Comparison of ENCODE assay signal across 10 mouse cellular contexts in the genomic region with DNA sequence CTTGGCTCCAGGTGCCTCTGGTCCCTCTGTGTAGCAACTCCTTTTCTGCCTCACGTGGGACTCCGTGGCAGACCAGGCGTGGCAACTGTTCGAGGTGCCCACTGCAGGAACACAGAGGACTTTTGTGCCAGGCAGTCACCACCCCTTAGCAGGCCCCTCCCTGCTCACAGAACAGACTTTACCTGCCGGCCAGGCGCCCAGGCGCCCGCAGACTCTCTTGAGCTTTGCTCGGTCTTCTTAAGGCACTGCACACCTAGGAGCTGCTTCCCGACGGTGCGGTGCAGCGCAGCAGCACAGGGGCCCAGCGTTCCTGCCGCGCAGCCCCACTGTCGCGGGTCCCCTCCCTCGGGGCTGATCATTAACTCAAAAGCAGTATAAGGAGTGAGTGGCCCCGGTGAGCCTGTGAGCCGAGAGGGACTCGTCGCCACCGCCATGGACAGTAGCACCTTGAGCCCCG. TPM values are rescaled to one million over a fixed set of nuclear protein-coding genes. Genes with fewer than 3 reads are reported as not detected.
A peak's percentile ranks its signal among the peaks of the same experiment; 100 is the strongest.
DNase-seq lines count a peak whose midpoint lies in the region; ATAC-seq and TF ChIP-seq lines count a peak whose summit lies in the region.
"Had no signal": no experiment of that assay in that cellular context is flagged by ENCODE, and none has a peak within 500 bp of the region (broad histone marks: within the 10 kb centered on the region; RNA-seq: fewer than 3 reads in every experiment).

Gene Slc5a1, plus strand, starts transcription at position 195 of the 457 bp plus-strand sequence.

- no peak for DNase-seq in liver, adult 2 months (ENCODE audit: extremely low read depth, low read depth, low spot score)
- no peak for DNase-seq in liver
- DNase-seq in hindbrain, postnatal 0 days (ENCODE audit: low spot score): no peak
- no peak for DNase-seq in gastrocnemius, adult 18-20 months (ENCODE audit: low spot score)
- DNase-seq in frontal cortex, postnatal 10 days (ENCODE audit: low spot score in 2 of 2): no peak
- DNase-seq: gastrocnemius, postnatal 36 days; right cerebral cortex, postnatal 25 days had no signal

- H3K36me3 ChIP-seq in liver, adult 2 months (ENCODE audit: control insufficient read depth, insufficient read depth, low read length): no peaks in the 10 kb centered on the region
- H3K36me3 ChIP-seq in hindbrain, postnatal 0 days (ENCODE audit: insufficient read depth, low read length): no peaks in the 10 kb centered on the region
- no peaks in the 10 kb centered on the region for H3K36me3 ChIP-seq in limb, embryonic 13.5 days
- H3K36me3 ChIP-seq in stomach, embryonic 14.5 days (ENCODE audit: control insufficient read depth, insufficient read depth, low read length): no peaks in the 10 kb centered on the region

- no peak for TF ChIP-seq CTCF in liver, adult 2 months (IDR thresholded peaks at IDR 0.05; ENCODE audit: low read depth, low read length)
- no peak for TF ChIP-seq CTCF in hindbrain, postnatal 0 days (IDR thresholded peaks at IDR 0.05; ENCODE audit: low read depth)

- H3K4me1 ChIP-seq in liver, adult 2 months (ENCODE audit: control insufficient read depth, insufficient read depth, low read length): peaks cover 5% of the 10 kb centered on the region; the same call in 1 of the 2 replicates
- H3K4me1 ChIP-seq in hindbrain, postnatal 0 days (ENCODE audit: insufficient read depth, low read length): no peaks in the 10 kb centered on the region
- H3K4me1 ChIP-seq in limb, embryonic 13.5 days: 0 out of 2 replicates have a peak, but pooled peaks cover 4% of the 10 kb centered on the region
- 0 out of 2 replicates have a peak, but pooled peaks cover 5% of the 10 kb centered on the region for H3K4me1 ChIP-seq in stomach, embryonic 14.5 days (ENCODE audit: control insufficient read depth, insufficient read depth, low read length)

- 10% methylated on average over 25 of the region's 25 CpGs for WGBS in liver, adult 2 months
- 18% methylated on average over 25 of the region's 25 CpGs for WGBS in hindbrain, postnatal 0 days
- 18% methylated on average over 25 of the region's 25 CpGs for WGBS in limb, embryonic 13.5 days
- WGBS in stomach, embryonic 14.5 days: 15% methylated on average over 25 of the region's 25 CpGs

- ATAC-seq in hindbrain, postnatal 0 days: no peak; the same call in 1 of the 2 replicates
- ATAC-seq in limb, embryonic 13.5 days (ENCODE audit: low FRiP score, low read depth): no peak
- ATAC-seq in stomach, embryonic 14.5 days (ENCODE audit: insufficient number of reproducible peaks, insufficient read depth, low FRiP score, low read depth): no peak
- ATAC-seq in megakaryocyte-erythroid progenitor cell, adult 5-6 weeks (replicated peaks; ENCODE audit: low FRiP score, low TSS enrichment, poor library complexity, severe bottlenecking): no peak

- no peak within 1 kb of the TSS for H3K9ac ChIP-seq in liver, adult 2 months (ENCODE audit: low read depth, low read length)
- no peak within 1 kb of the TSS for H3K9ac ChIP-seq in hindbrain, postnatal 0 days (replicated peaks; ENCODE audit: low read length)
- H3K9ac ChIP-seq in limb, embryonic 13.5 days: 0 out of 2 replicates have a peak within 1 kb of the TSS, but pooled peaks have one; percentile 8
- no peak within 1 kb of the TSS for H3K9ac ChIP-seq in stomach, embryonic 14.5 days (replicated peaks; ENCODE audit: low read depth, low read length)

- no peak within 1 kb of the TSS for H3K27ac ChIP-seq in liver, adult 2 months (replicated peaks; ENCODE audit: insufficient read depth, low read depth, low read length)
- no peak within 1 kb of the TSS for H3K27ac ChIP-seq in hindbrain, postnatal 0 days
- H3K27ac ChIP-seq in limb, embryonic 13.5 days: no peak within 1 kb of the TSS
- H3K27ac ChIP-seq in stomach, embryonic 14.5 days (ENCODE audit: low read length): no peak within 1 kb of the TSS

- peak within 1 kb of the TSS; percentile 16; the same call in 1 of the 2 replicates for H3K4me2 ChIP-seq in hindbrain, postnatal 0 days (ENCODE audit: low read depth, low read length)
- peak within 1 kb of the TSS; percentile 36; the same call in 1 of the 2 replicates for H3K4me2 ChIP-seq in limb, embryonic 13.5 days (replicated peaks)
- peak within 1 kb of the TSS; percentile 22; the same call in 1 of the 2 replicates for H3K4me2 ChIP-seq in stomach, embryonic 14.5 days (replicated peaks; ENCODE audit: low read depth, low read length)

- peak within 1 kb of the TSS; percentile 29; the same call in 1 of the 2 replicates for H3K4me3 ChIP-seq in liver, adult 2 months (ENCODE audit: insufficient read depth, low read depth, low read length)
- H3K4me3 ChIP-seq in hindbrain, postnatal 0 days (ENCODE audit: low read length): peak within 1 kb of the TSS; percentile 17
- H3K4me3 ChIP-seq in limb, embryonic 13.5 days: peak within 1 kb of the TSS; percentile 17; the same call in 1 of the 2 replicates
- no peak within 1 kb of the TSS; the same call in 1 of the 2 replicates for H3K4me3 ChIP-seq in stomach, embryonic 14.5 days (ENCODE audit: low read depth, low read length)

- TF ChIP-seq POLR2A in liver, adult 2 months (IDR thresholded peaks at IDR 0.05; ENCODE audit: extremely low read depth, insufficient read depth, low read length): no peak

- H3K27me3 ChIP-seq in liver, adult 2 months (ENCODE audit: control insufficient read depth, insufficient read depth, low read length): peaks cover 7% of the 10 kb centered on the region; the same call in 1 of the 2 replicates
- H3K27me3 ChIP-seq in hindbrain, postnatal 0 days (ENCODE audit: insufficient read depth, low read length): peaks cover 10% of the 10 kb centered on the region; the same call in 1 of the 2 replicates
- peaks cover 49% of the 10 kb centered on the region for H3K27me3 ChIP-seq in limb, embryonic 13.5 days
- peaks cover 15% of the 10 kb centered on the region; the same call in 1 of the 2 replicates for H3K27me3 ChIP-seq in stomach, embryonic 14.5 days (ENCODE audit: control insufficient read depth, insufficient read depth, low read length)

- no peaks in the 10 kb centered on the region for H3K79me2 ChIP-seq in liver, adult 2 months (ENCODE audit: control insufficient read depth, insufficient read depth, low read length)

- no peaks in the 10 kb centered on the region for H3K9me3 ChIP-seq in hindbrain, postnatal 0 days (ENCODE audit: low read length)
- no peaks in the 10 kb centered on the region; the same call in 1 of the 2 replicates for H3K9me3 ChIP-seq in limb, embryonic 13.5 days
- no peaks in the 10 kb centered on the region for H3K9me3 ChIP-seq in stomach, embryonic 14.5 days (ENCODE audit: control insufficient read depth, low read depth, low read length)

RNA-seq across cellular contexts. Expression of gene Slc5a1, which starts in this region (rescaled TPM):
- total RNA-seq in liver, adult 2 months (2014; rRNA removed): 0.34 and 0.55 TPM in 2 replicates
- 0.22 and 0.36 TPM in 2 replicates for polyA plus RNA-seq in liver, adult 2 months (2012; rRNA removed)
- 0.93 and 1.2 TPM in 2 replicates for total RNA-seq in hindbrain, postnatal 0 days (2014; rRNA removed)
- 0.61 and 0.78 TPM in 2 replicates for polyA plus RNA-seq in hindbrain, postnatal 0 days (2015; fragmentation: Nextera tagmentation; extraction: Ambion mirVana)
- 0.11 TPM in 1 of 2 replicates, not detected in the other for polyA plus RNA-seq in limb, embryonic 13.5 days (2015; fragmentation: Nextera tagmentation; extraction: Ambion mirVana)
- polyA plus RNA-seq in stomach, embryonic 14.5 days (2014; fragmentation: Nextera tagmentation; extraction: Ambion mirVana): 1.1 and 2.0 TPM in 2 replicates
- not detected for total RNA-seq in gastrocnemius, adult 18-20 months (2021)
- not detected in 2 replicates for total RNA-seq in megakaryocyte-erythroid progenitor cell, adult 5-6 weeks (2014; fragmentation: Nextera tagmentation)
- not detected in 2 replicates for total RNA-seq in megakaryocyte-erythroid progenitor cell, adult 5-6 weeks (2017)
- total RNA-seq: gastrocnemius, postnatal 36 days had no signal
